In the genomic region with DNA sequence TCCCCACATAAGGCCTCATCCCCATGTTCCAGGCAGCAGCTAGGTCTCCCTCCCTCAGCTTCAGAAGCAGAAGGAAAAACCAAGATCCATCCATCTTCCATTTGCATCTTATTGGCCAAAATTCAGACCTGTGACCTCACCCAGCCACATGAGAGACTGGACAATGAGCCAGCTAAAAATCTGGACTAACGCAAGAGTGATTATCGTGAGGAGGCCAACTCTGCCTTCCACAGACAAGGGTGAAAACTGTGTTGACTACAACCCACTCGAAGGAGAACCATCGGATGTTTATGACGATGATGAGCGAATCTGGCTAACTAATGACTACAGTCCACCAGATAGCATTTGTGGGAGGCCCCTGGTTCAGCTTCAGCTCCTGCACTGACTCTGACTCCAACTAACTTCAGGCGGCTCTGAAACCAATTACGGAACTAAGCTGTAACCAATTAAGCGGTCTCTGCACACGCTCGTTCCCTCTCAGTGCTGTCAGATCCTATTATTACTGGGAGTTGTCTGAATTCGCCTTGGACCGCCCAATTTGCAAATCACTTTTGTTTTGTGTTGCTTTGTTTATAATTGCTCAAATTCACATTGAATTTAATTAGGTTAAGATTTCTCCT, we compare ENCODE assay signal across 11 mouse cellular contexts. TPM values are rescaled to one million over a fixed set of nuclear protein-coding genes. Genes with fewer than 3 reads are reported as not detected.
DNase-seq lines count a peak whose midpoint lies in the region; ATAC-seq and TF ChIP-seq lines count a peak whose summit lies in the region.
"Had no signal": no experiment of that assay in that cellular context is flagged by ENCODE, and none has a peak within 500 bp of the region (broad histone marks: within the 10 kb centered on the region; RNA-seq: fewer than 3 reads in every experiment).

No protein-coding gene starts in this region.

- TF ChIP-seq CTCF in stomach, postnatal 0 days (IDR thresholded peaks at IDR 0.05; ENCODE audit: low read depth): no peak

- ATAC-seq in stomach, embryonic 14.5 days (ENCODE audit: insufficient number of reproducible peaks, insufficient read depth, low FRiP score, low read depth): no peak
- ATAC-seq in stomach, postnatal 0 days (ENCODE audit: low FRiP score, low TSS enrichment): no peak
- ATAC-seq in hindbrain, embryonic 16.5 days: no peak
- no peak for ATAC-seq in CD4-positive, CD25-positive, alpha-beta regulatory T cell, adult 4 months

- H3K36me3 ChIP-seq in stomach, embryonic 14.5 days (ENCODE audit: control insufficient read depth, insufficient read depth, low read length): peaks cover 5% of the 10 kb centered on the region
- H3K36me3 ChIP-seq in stomach, postnatal 0 days (ENCODE audit: control insufficient read depth, insufficient read depth, low read length): peaks cover 3% of the 10 kb centered on the region; the same call in 1 of the 2 replicates
- peaks cover 6% of the 10 kb centered on the region for H3K36me3 ChIP-seq in hindbrain, embryonic 16.5 days (ENCODE audit: control insufficient read depth, insufficient read depth, low read length)

- H3K9me3 ChIP-seq in stomach, embryonic 14.5 days (ENCODE audit: control insufficient read depth, low read depth, low read length): no peaks in the 10 kb centered on the region
- H3K9me3 ChIP-seq in stomach, postnatal 0 days (ENCODE audit: control insufficient read depth, low read length): no peaks in the 10 kb centered on the region
- H3K9me3 ChIP-seq in hindbrain, embryonic 16.5 days (ENCODE audit: control insufficient read depth, low read length): no peaks in the 10 kb centered on the region

- H3K4me1 ChIP-seq in stomach, embryonic 14.5 days (ENCODE audit: control insufficient read depth, insufficient read depth, low read length): peaks cover 28% of the 10 kb centered on the region
- peaks cover 4% of the 10 kb centered on the region; the same call in 1 of the 2 replicates for H3K4me1 ChIP-seq in stomach, postnatal 0 days (replicated peaks; ENCODE audit: control insufficient read depth, insufficient read depth)
- H3K4me1 ChIP-seq in hindbrain, embryonic 16.5 days (ENCODE audit: control insufficient read depth, insufficient read depth, low read depth, low read length): peaks cover 24% of the 10 kb centered on the region

- intact Hi-C loops in heart, postnatal 14 days (cut with DNase I): no loop called here

- H3K27me3 ChIP-seq in stomach, embryonic 14.5 days (ENCODE audit: control insufficient read depth, insufficient read depth, low read length): no peaks in the 10 kb centered on the region
- no peaks in the 10 kb centered on the region for H3K27me3 ChIP-seq in stomach, postnatal 0 days (ENCODE audit: control insufficient read depth, insufficient read depth, low read length)
- no peaks in the 10 kb centered on the region for H3K27me3 ChIP-seq in hindbrain, embryonic 16.5 days (replicated peaks; ENCODE audit: control insufficient read depth, insufficient read depth, low read length)

- no peak overlapping the region for H3K4me3 ChIP-seq in stomach, embryonic 14.5 days (ENCODE audit: low read depth, low read length)
- H3K4me3 ChIP-seq in stomach, postnatal 0 days (ENCODE audit: low read depth, low read length): no peak overlapping the region
- H3K4me3 ChIP-seq in hindbrain, embryonic 16.5 days (ENCODE audit: low read length): no peak overlapping the region

- H3K27ac ChIP-seq in stomach, embryonic 14.5 days (ENCODE audit: low read length): peak overlapping the region; percentile 99; the same call in 1 of the 2 replicates
- no peak overlapping the region; the same call in 1 of the 2 replicates for H3K27ac ChIP-seq in stomach, postnatal 0 days (replicated peaks)
- H3K27ac ChIP-seq in hindbrain, embryonic 16.5 days (ENCODE audit: low read depth, low read length): 0 out of 2 replicates have a peak overlapping the region, but pooled peaks have one; percentile 23

- H3K9ac ChIP-seq in stomach, embryonic 14.5 days (replicated peaks; ENCODE audit: low read depth, low read length): no peak overlapping the region
- H3K9ac ChIP-seq in stomach, postnatal 0 days (ENCODE audit: low read length): no peak overlapping the region
- H3K9ac ChIP-seq in hindbrain, embryonic 16.5 days (ENCODE audit: low read depth, low read length): no peak overlapping the region

- no peak for TF ChIP-seq EP300 in stomach, postnatal 0 days (optimal IDR thresholded peaks at IDR 0.05)

- DNase-seq in heart, adult 11 months: peak; percentile 80
- no peak for DNase-seq in heart, postnatal 14 days
- no peak for DNase-seq in stomach, postnatal 0 days (ENCODE audit: low spot score)
- no peak for DNase-seq in thymus, postnatal 0 days (ENCODE audit: low spot score)
- DNase-seq in ovary, postnatal 10 days (ENCODE audit: low spot score): no peak
- DNase-seq: B cell, adult 2 months; layer of hippocampus, adult 9-11 months had no signal

- WGBS in stomach, embryonic 14.5 days: 87% methylated on average over 13 of the region's 13 CpGs
- 73% methylated on average over 13 of the region's 13 CpGs for WGBS in stomach, postnatal 0 days
- 63% methylated on average over 13 of the region's 13 CpGs for WGBS in hindbrain, embryonic 16.5 days

- H3K4me2 ChIP-seq in stomach, embryonic 14.5 days (replicated peaks; ENCODE audit: low read depth, low read length): no peak overlapping the region
- H3K4me2 ChIP-seq in stomach, postnatal 0 days (replicated peaks; ENCODE audit: low read depth): no peak overlapping the region
- H3K4me2 ChIP-seq in hindbrain, embryonic 16.5 days (ENCODE audit: low read length): no peak overlapping the region

RNA-seq across cellular contexts. Expression of gene Mfap4, which starts 1.9 kb away (rescaled TPM):
- 100 to 1,000 TPM; 112 to 142 TPM for total RNA-seq in heart, postnatal 14 days (2021)
- polyA plus RNA-seq in stomach, embryonic 14.5 days (2014; fragmentation: Nextera tagmentation; extraction: Ambion mirVana): 367 and 408 TPM in 2 replicates
- polyA plus RNA-seq in stomach, postnatal 0 days (2015; fragmentation: Nextera tagmentation; extraction: Ambion mirVana): 174 and 184 TPM in 2 replicates
- polyA plus RNA-seq in hindbrain, embryonic 16.5 days (2015; fragmentation: Nextera tagmentation; extraction: Ambion mirVana): 49.6 and 67.9 TPM in 2 replicates
- polyA plus RNA-seq in thymus, postnatal 0 days (2015; fragmentation: Nextera tagmentation; extraction: Ambion mirVana): 5.5 and 10.7 TPM in 2 replicates
- not detected for polyA plus RNA-seq in CD4-positive, CD25-positive, alpha-beta regulatory T cell, adult 4 months (2017; shearing (Covaris generic))
- total RNA-seq: megakaryocyte progenitor cell, adult 5-6 weeks had no signal

RNA-seq across cellular contexts. Expression of gene Mapk7, which starts 10.9 kb away (rescaled TPM):
- total RNA-seq in heart, postnatal 14 days (2021): 1 to 10 TPM; 8.9 to 9.7 TPM
- polyA plus RNA-seq in stomach, embryonic 14.5 days (2014; fragmentation: Nextera tagmentation; extraction: Ambion mirVana): 47.4 and 47.7 TPM in 2 replicates
- polyA plus RNA-seq in stomach, postnatal 0 days (2015; fragmentation: Nextera tagmentation; extraction: Ambion mirVana): 14.5 and 15.4 TPM in 2 replicates
- polyA plus RNA-seq in hindbrain, embryonic 16.5 days (2015; fragmentation: Nextera tagmentation; extraction: Ambion mirVana): 63.3 and 73.1 TPM in 2 replicates
- polyA plus RNA-seq in thymus, postnatal 0 days (2015; fragmentation: Nextera tagmentation; extraction: Ambion mirVana): 26.0 and 26.2 TPM in 2 replicates
- polyA plus RNA-seq in CD4-positive, CD25-positive, alpha-beta regulatory T cell, adult 4 months (2017; shearing (Covaris generic)): 10 to 100 TPM in 1 of 2 experiments, 1 to 10 TPM in 1; 9.2 to 18.0 TPM

RNA-seq across cellular contexts. Expression of gene B9d1, which starts 21.6 kb away (rescaled TPM):
- 10 to 100 TPM in 1 of 2 experiments, 1 to 10 TPM in 1; 9.4 to 11.1 TPM for total RNA-seq in heart, postnatal 14 days (2021)
- polyA plus RNA-seq in stomach, embryonic 14.5 days (2014; fragmentation: Nextera tagmentation; extraction: Ambion mirVana): 29.6 and 43.7 TPM in 2 replicates
- polyA plus RNA-seq in stomach, postnatal 0 days (2015; fragmentation: Nextera tagmentation; extraction: Ambion mirVana): 11.3 and 11.9 TPM in 2 replicates
- 35.2 and 36.2 TPM in 2 replicates for polyA plus RNA-seq in hindbrain, embryonic 16.5 days (2015; fragmentation: Nextera tagmentation; extraction: Ambion mirVana)
- polyA plus RNA-seq in thymus, postnatal 0 days (2015; fragmentation: Nextera tagmentation; extraction: Ambion mirVana): 6.7 and 8.9 TPM in 2 replicates
- polyA plus RNA-seq in CD4-positive, CD25-positive, alpha-beta regulatory T cell, adult 4 months (2017; shearing (Covaris generic)): 1 to 10 TPM; 3.5 to 5.9 TPM

RNA-seq across cellular contexts. Expression of gene Rnf112, which starts 29.4 kb away (rescaled TPM):
- total RNA-seq in heart, postnatal 14 days (2021): under 1 TPM; 0.17 to 0.34 TPM
- 1.4 and 1.6 TPM in 2 replicates for polyA plus RNA-seq in stomach, embryonic 14.5 days (2014; fragmentation: Nextera tagmentation; extraction: Ambion mirVana)
- 0.84 and 1.3 TPM in 2 replicates for polyA plus RNA-seq in stomach, postnatal 0 days (2015; fragmentation: Nextera tagmentation; extraction: Ambion mirVana)
- 30.4 and 32.4 TPM in 2 replicates for polyA plus RNA-seq in hindbrain, embryonic 16.5 days (2015; fragmentation: Nextera tagmentation; extraction: Ambion mirVana)
- not detected in 2 replicates for polyA plus RNA-seq in thymus, postnatal 0 days (2015; fragmentation: Nextera tagmentation; extraction: Ambion mirVana)
- polyA plus RNA-seq in CD4-positive, CD25-positive, alpha-beta regulatory T cell, adult 4 months (2017; shearing (Covaris generic)): not detected
- total RNA-seq: megakaryocyte progenitor cell, adult 5-6 weeks had no signal
